Mouse (Mus musculus) erythroid progenitor cell, adult 5-6 weeks (primary cell): ENCODE measurements around the gene Sccpdh. TPM values are rescaled to one million over a fixed set of nuclear protein-coding genes. Genes with fewer than 3 reads are reported as not detected.

Experiments used
- ATAC-seq: replicated peaks from 2 replicates; pipeline ENCODE4 v1.8.0; 2016; ENCODE audit warnings: moderate number of reproducible peaks, mild to moderate bottlenecking, moderate TSS enrichment, inconsistent platforms; ENCODE audit not compliant: poor library complexity, low FRiP score, severe bottlenecking
- total RNA-seq, 2 experiments: library from RNA; stranded (forward) in 1 of 2; stranded (reverse) in 1 of 2; fragments of 150-400 nt in 1 of 2; fragments of 186-747, 209-891 nt in 1 of 2; gene quantifications; 2 replicates each; pipeline versions ENCODE4 v1.2.3 to v1.2.4; 2015 to 2017; ENCODE audit warnings: low replicate concordance in 2 of 2

Gene Sccpdh
- total RNA-seq, 2 experiments from 2014 or later: 0.30 TPM; not detected in 1

GRCm38 (mm10) chr1:179715786-179716185 is 47.8 kb downstream of the Sccpdh start:
- peak; percentile 89 for ATAC-seq

GRCm38 (mm10) chr1:179722811-179723469 is 54.9 kb downstream of the Sccpdh start:
- no peak for ATAC-seq

- no peak for ATAC-seq
These were observed 60.7 kb downstream of the Sccpdh start for GRCm38 (mm10) chr1:179728661-179729060.

GRCm38 (mm10) chr1:179731391-179731790 is 63.4 kb downstream of the Sccpdh start:
- no peak for ATAC-seq

- ATAC-seq: peak; percentile 70
These were observed 66.8 kb downstream of the Sccpdh start for GRCm38 (mm10) chr1:179734500-179735474.

- ATAC-seq: no peak
These were observed 68.5 kb downstream of the Sccpdh start for GRCm38 (mm10) chr1:179736483-179736882.

Other genes starting within 250 kb of the Sccpdh start
- 0.42 and 0.72 TPM in 2 replicates for gene Smyd3, start 150.2 kb upstream of the Sccpdh start, total RNA-seq (2015; ENCODE audit: low replicate concordance)
- gene Smyd3, start 150.2 kb upstream of the Sccpdh start, total RNA-seq (2017; ENCODE audit: low replicate concordance): 2.7 and 7.8 TPM in 2 replicates
- 9.2 and 31.4 TPM in 2 replicates for gene Tfb2m, start 121.9 kb upstream of the Sccpdh start, total RNA-seq (2015; ENCODE audit: low replicate concordance)
- 7.9 and 13.0 TPM in 2 replicates for gene Tfb2m, start 121.9 kb upstream of the Sccpdh start, total RNA-seq (2017; ENCODE audit: low replicate concordance)
- 33.2 and 37.3 TPM in 2 replicates for gene Cnst, start 121.8 kb upstream of the Sccpdh start, total RNA-seq (2015; ENCODE audit: low replicate concordance)
- gene Cnst, start 121.8 kb upstream of the Sccpdh start, total RNA-seq (2017; ENCODE audit: low replicate concordance): 37.8 and 44.5 TPM in 2 replicates
- gene Kif28, start 77.1 kb downstream of the Sccpdh start, total RNA-seq (2015; ENCODE audit: low replicate concordance): not detected in 2 replicates
- not detected in 2 replicates for gene Kif28, start 77.1 kb downstream of the Sccpdh start, total RNA-seq (2017; ENCODE audit: low replicate concordance)
- not detected in 2 replicates for gene Gm10518, start 135.2 kb downstream of the Sccpdh start, total RNA-seq (2015; ENCODE audit: low replicate concordance)
- not detected in 2 replicates for gene Gm10518, start 135.2 kb downstream of the Sccpdh start, total RNA-seq (2017; ENCODE audit: low replicate concordance)
- gene Ahctf1, start 135.5 kb downstream of the Sccpdh start, total RNA-seq (2015; ENCODE audit: low replicate concordance): 127 and 160 TPM in 2 replicates
- gene Ahctf1, start 135.5 kb downstream of the Sccpdh start, total RNA-seq (2017; ENCODE audit: low replicate concordance): 152 and 167 TPM in 2 replicates